Mouse (Mus musculus): ENCODE data around the gene Ski.
A peak's percentile ranks its signal among the peaks of the same experiment; 100 is the strongest.

The Ski gene

GRCm38 (mm10) chr4:155129996-155130395 is 92.4 kb downstream of the Ski start:
- peak; percentile 81 for DNase-seq (ENCODE audit: low spot score)

DNA sequence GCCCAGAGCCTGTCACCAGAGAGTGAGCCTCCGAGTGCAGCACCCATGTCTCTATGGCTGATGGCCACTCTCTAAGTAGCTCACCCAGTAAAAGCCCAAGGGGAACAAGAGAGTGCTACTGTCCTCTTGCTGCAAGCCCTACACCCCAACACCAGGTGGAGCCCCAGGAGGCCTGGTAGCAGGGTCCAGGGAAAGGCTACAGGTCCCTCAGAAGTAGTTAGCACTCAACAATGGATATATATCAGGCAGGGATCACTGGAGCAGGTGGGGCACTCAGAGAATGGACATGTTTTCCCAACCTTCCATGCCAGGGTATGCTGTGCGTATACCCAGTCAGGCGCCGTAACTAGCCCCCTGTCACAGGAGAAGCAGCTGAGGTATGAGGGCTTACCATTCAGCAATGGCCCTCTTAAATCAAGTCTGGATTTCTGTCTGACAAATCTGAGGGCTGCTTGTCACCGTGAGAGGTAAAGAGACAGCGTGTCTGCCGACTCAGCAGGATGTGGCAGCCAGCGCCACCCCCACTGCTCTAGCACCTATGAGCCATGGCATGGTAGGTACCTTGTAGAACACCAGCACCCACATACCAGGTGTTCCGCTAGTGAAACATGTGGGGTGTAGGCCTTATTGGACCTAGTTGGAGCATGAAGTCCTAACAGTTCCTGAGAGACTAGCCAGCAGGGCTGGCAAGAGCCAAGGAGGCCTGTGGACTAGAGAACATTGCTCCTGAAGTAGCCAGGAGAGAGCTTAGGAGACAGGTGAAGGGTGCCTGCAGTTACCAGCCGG is 93.1 kb downstream of the Ski start:
- DNase-seq (ENCODE audit: low spot score): no peak

DNA sequence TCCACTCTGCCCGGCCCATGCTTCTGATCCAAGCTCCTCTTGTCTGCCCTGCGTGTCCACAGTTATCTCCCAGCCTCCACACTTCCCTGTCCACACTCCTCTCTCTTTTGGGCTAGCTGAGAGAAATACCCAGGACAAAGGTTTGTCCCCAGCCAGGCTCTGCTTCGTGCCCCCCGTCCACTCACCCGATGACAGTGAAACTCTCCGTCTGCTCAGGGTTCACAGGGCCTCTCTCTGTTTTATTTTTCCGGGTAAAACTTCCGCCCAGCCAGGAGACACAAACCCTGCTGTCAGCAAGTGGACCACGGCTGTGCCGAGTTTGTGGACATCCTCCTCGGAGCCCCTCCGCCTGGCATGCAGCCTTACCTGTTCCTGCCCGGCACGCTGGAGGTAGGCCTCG is 94.0 kb downstream of the Ski start:
- DNase-seq (ENCODE audit: low spot score): no peak

DNA sequence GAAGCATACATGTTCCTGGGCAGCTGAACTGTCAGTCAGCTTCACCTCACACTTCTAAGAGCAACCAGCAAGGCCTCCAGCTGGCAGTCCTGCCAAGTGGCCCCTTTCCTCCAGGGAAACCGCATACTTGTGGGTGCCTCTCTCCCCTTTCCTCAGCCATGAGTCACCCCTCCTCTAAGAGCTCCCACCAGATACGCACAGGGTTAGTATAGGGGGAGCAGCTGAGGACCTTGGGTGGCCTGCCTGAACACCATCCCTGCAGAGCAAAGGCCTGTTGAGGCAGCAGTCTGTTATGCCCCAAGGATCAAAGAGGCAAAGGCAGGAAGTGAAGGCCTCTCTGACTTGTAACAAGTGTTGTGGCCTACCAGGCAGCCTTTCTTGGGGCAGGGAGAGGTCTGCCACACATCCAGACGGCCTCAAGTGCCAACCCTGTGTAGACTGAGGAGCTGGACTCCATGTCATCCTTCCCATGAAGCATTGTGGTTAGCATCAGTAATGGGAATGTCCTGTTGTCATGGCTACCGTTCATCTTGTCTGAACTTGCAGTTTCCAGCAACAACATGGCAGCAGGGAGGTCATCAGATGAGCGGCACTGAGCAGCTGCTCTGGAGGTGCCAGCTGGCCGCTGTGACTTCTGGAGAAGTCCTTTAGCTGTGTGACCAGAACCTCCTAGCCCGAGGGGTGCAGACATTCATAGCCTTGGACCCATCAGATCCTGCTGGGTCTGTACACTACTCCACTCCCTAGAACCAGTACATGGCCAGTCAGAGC is 95.6 kb downstream of the Ski start:
- DNase-seq (ENCODE audit: low spot score): no peak

- no peak for DNase-seq (ENCODE audit: low spot score)
These were observed 96.2 kb downstream of the Ski start for GRCm38 (mm10) chr4:155126194-155126593.

DNA sequence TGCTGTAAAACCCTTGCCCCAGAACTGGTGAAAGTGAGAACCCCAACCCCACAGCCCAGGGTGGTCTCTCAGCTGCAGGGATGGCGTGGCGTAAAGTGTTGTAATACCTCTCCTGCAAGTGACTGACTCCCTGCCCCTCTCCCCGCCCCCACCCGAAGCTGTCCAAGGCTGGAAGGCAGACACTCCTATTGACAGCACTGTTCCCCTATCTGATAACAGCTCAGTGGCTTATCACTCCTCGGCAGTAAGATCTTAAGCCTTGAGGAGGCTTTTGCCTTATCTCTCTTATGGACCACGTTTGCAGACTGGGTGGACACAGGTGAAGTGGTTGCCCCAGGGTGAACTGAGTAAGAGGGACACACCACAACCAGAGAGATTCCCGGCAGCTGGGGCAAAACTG is 97.1 kb downstream of the Ski start:
- no peak for DNase-seq (ENCODE audit: low spot score)

- DNase-seq (ENCODE audit: low spot score): no peak
These were observed 98.4 kb downstream of the Ski start for GRCm38 (mm10) chr4:155123868-155124534.

DNA sequence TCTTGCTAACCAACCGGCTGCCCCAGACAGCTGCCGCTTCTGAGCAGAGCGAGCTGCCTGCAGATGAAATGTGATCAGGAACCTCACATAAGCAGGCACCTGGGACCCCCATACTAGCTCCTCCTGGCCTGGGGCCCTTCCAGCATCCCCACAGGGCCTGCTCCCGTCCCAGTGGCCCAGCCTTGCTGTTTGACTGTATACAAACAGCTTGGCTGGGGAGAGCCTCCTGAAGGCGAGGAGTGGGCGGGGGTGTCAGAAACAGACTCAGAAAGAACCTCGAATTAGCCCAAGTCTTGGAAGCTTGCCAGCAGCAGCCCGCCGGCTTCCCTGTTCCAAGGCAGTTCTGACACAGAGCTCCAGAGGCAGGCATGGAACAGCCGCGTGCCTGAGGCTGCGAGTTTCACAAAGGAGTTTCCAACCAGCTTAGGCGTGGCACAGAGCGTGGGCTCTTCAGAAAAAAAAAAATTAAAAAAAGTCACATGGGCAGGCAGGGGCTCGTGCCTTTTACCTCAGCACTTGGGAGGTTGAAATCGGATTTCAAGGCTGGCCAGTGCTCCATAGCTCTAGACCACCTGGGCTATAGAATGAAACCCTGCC is 99.8 kb downstream of the Ski start:
- DNase-seq (ENCODE audit: low spot score): peak; percentile 95

- no peak for DNase-seq (ENCODE audit: low spot score)
These were observed 100.4 kb downstream of the Ski start for GRCm38 (mm10) chr4:155121915-155122443.

DNA sequence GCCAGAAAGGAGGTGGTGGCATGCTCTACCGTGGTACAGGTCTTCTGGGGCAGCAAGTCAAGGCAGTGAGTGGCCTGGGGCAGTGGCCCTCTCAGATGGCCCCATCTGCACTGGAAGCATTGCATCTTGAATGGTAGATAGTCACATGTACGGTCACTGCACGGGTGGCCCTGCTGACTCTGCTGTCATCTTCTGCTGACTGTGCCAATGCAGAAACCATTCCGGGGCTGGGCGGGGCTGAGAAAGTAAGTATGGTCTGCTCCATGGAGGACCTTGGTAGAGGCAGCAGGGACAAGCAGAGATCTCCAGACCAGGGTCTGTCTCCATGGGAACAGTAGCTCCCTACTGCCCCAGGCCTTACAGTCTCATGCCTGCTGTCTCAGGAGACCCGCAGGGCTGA is 101.2 kb downstream of the Ski start:
- no peak for DNase-seq (ENCODE audit: low spot score)

- no peak for DNase-seq (ENCODE audit: low spot score)
These were observed 101.8 kb downstream of the Ski start for GRCm38 (mm10) chr4:155120583-155120982.

DNA sequence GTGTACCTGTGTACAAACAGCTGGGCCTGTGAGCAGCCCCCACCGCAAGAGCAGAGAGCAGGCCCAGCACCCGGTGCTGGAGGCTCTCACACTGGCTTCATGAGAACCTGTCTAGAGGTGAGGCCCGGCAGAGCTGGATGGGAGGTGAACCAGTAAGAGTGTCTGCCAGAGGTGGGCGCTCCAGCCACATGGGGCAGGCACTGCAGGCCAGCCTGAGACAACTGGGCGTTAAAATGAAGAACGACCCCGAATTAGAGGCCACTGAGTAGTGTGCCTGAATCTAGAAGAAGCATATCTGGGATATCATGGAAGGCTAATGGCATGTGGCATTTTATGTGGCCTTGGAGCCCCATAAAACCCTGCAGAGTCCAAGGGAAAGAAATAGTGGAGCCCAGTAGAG is 102.4 kb downstream of the Ski start:
- no peak for DNase-seq (ENCODE audit: low spot score)

- DNase-seq (ENCODE audit: low spot score): no peak
These were observed 104.1 kb downstream of the Ski start for GRCm38 (mm10) chr4:155118278-155118677.

GRCm38 (mm10) chr4:155117396-155117978 is 104.9 kb downstream of the Ski start:
- DNase-seq (ENCODE audit: low spot score): no peak

GRCm38 (mm10) chr4:155116607-155117006 is 105.8 kb downstream of the Ski start:
- no peak for DNase-seq (ENCODE audit: low spot score)

GRCm38 (mm10) chr4:155113766-155114410 is 108.5 kb downstream of the Ski start:
- no peak for DNase-seq (ENCODE audit: low spot score)

DNA sequence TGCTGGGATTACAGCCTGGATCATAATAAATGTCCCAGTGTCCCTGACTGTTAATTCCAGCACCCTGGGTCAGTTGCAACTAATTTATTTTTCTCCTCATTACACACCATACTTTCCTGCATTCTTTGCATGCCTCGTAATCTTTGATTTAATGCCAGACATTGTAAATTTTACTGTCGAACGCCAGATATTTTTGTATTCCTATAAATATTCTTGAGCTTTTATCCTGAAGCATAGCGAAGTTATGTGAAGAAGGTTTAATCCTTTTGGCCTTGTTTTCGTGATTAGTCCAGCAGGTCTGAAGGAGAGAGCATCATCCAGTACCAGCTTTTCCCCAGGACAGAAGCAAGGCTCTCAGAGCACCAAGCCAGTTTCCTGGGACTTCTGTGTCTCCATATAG is 112.9 kb downstream of the Ski start:
- no peak for DNase-seq (ENCODE audit: low spot score)

GRCm38 (mm10) chr4:155107886-155108285 is 114.5 kb downstream of the Ski start:
- no peak for DNase-seq (ENCODE audit: low spot score)

Data from left cerebral cortex, adult 11 months (tissue).